Mouse (Mus musculus) lung, adult 2 months (tissue): ENCODE results near the gene Klhl6.

Source experiments
- CTCF ChIP-seq: fragments of 200-500 bp; IDR thresholded peaks from 2 replicates; pipeline ENCODE4 v1.5.1; 2011; ENCODE audit warnings: mild to moderate bottlenecking, low read length, control low read depth; ENCODE audit not compliant: insufficient read depth
- POLR2A ChIP-seq: fragments of 200-500 bp; IDR thresholded peaks from 2 replicates; pipeline ENCODE4 v1.6.1; 2011; ENCODE audit warnings: low read depth, mild to moderate bottlenecking, control low read depth, low read length, borderline replicate concordance; ENCODE audit errors: extremely low read depth

GRCm38 (mm10) chr16:19981006-19981405 lies 1.8 kb downstream of the Klhl6 start:
- TF ChIP-seq CTCF (no peak), POLR2A (no peak)
